Mouse (Mus musculus) MEL (cell line): ENCODE measurements around the gene Spsb1. TPM values are rescaled to one million over a fixed set of nuclear protein-coding genes. Genes with fewer than 3 reads are reported as not detected.

Experiments
- DNase-seq: peaks from one replicate; pipeline ENCODE4 v3.0.0; 2011; ENCODE audit warnings: low read depth, low spot score
- H3K27ac ChIP-seq: 2 replicates; pipeline ENCODE4 v1.5.1; 2012; ENCODE audit warnings: low read depth, mild to moderate bottlenecking, control low read depth, low read length, moderate library complexity; ENCODE audit not compliant: control insufficient read depth
- H3K27me3 ChIP-seq, 2 experiments: fragments of 150-350 bp in 1 of 2; sonication (generic) in 1 of 2; 2 replicates each; pipeline ENCODE4 v1.6.1; 2012; ENCODE audit warnings: low read length in 2 of 2, mild to moderate bottlenecking in 2 of 2, improper control_type of control experiment in 1 of 2, moderate library complexity in 1 of 2; ENCODE audit not compliant: insufficient read depth in 2 of 2, control insufficient read depth in 1 of 2
- H3K36me3 ChIP-seq, 2 experiments: 2 replicates each; pipeline ENCODE4 v1.6.1; 2012 to 2014; ENCODE audit warnings: low read length in 2 of 2, improper control_type of control experiment in 1 of 2, inconsistent platforms in 1 of 2, mild to moderate bottlenecking in 1 of 2; ENCODE audit not compliant: insufficient read depth in 2 of 2, control insufficient read depth in 1 of 2
- H3K4me1 ChIP-seq, 2 experiments: fragments of 150-350 bp in 1 of 2; sonication (generic) in 1 of 2; 2 replicates each; pipeline ENCODE4 v1.6.1; 2012; ENCODE audit warnings: low read length in 2 of 2, improper control_type of control experiment in 1 of 2, mild to moderate bottlenecking in 1 of 2; ENCODE audit not compliant: insufficient read depth in 2 of 2, control insufficient read depth in 1 of 2
- H3K4me3 ChIP-seq, 2 experiments: fragments of 150-350 bp in 1 of 2; sonication (generic) in 1 of 2; 2 replicates each; pipeline ENCODE4 v1.5.1; 2012; ENCODE audit warnings: low read depth in 2 of 2, low read length in 2 of 2, mild to moderate bottlenecking in 2 of 2, moderate library complexity in 2 of 2, control low read depth in 1 of 2, improper control_type of control experiment in 1 of 2; ENCODE audit not compliant: control insufficient read depth in 1 of 2, insufficient read depth in 1 of 2
- H3K79me2 ChIP-seq: 2 replicates; pipeline ENCODE4 v1.6.1; 2012; ENCODE audit warnings: mild to moderate bottlenecking, low read length, moderate library complexity; ENCODE audit not compliant: control insufficient read depth, poor library complexity, insufficient read depth
- H3K9ac ChIP-seq: 2 replicates; pipeline ENCODE4 v1.6.1; 2012; ENCODE audit warnings: low read depth, mild to moderate bottlenecking, control low read depth, low read length, moderate library complexity; ENCODE audit not compliant: control insufficient read depth, poor library complexity, severe bottlenecking
- H3K9me3 ChIP-seq: fragments of 150-350 bp; sonication (generic); replicated peaks from 2 replicates; pipeline ENCODE4 v1.6.1; 2012; ENCODE audit warnings: mild to moderate bottlenecking, low read length, improper control_type of control experiment, moderate library complexity; ENCODE audit not compliant: insufficient read depth
- BHLHE40 ChIP-seq: IDR thresholded peaks from 2 replicates; pipeline ENCODE4 v1.6.1; 2012; ENCODE audit warnings: low read depth, mild to moderate bottlenecking, inconsistent platforms, low read length, improper control_type of control experiment, borderline replicate concordance
- CHD1 ChIP-seq: IDR thresholded peaks from 2 replicates; pipeline ENCODE4 v1.6.1; 2012; ENCODE audit warnings: low read depth, mild to moderate bottlenecking, inconsistent platforms, low read length, improper control_type of control experiment
- ELF1 ChIP-seq: IDR thresholded peaks from 2 replicates; pipeline ENCODE4 v1.6.1; 2014; ENCODE audit warnings: low read depth, mild to moderate bottlenecking, inconsistent platforms, low read length, improper control_type of control experiment, moderate library complexity
- GABPA ChIP-seq: IDR thresholded peaks from 2 replicates; pipeline ENCODE4 v1.6.1; 2012; ENCODE audit warnings: low read depth, mild to moderate bottlenecking, inconsistent platforms, low read length, improper control_type of control experiment, moderate library complexity
- HCFC1 ChIP-seq: IDR thresholded peaks from 2 replicates; pipeline ENCODE4 v1.6.1; 2012; ENCODE audit warnings: low read depth, mild to moderate bottlenecking, inconsistent platforms, low read length, improper control_type of control experiment, moderate library complexity
- MAX ChIP-seq: IDR thresholded peaks from 2 replicates; pipeline ENCODE4 v1.6.1; 2011; ENCODE audit warnings: low read length, improper control_type of control experiment
- MAZ ChIP-seq: IDR thresholded peaks from 2 replicates; pipeline ENCODE4 v1.6.1; 2012; ENCODE audit warnings: low read depth, mild to moderate bottlenecking, inconsistent platforms, low read length, improper control_type of control experiment
- MYB ChIP-seq: IDR thresholded peaks from 2 replicates; pipeline ENCODE4 v1.6.1; 2011; ENCODE audit warnings: mild to moderate bottlenecking, low read depth, low read length, improper control_type of control experiment
- NRF1 ChIP-seq: IDR thresholded peaks from 2 replicates; pipeline ENCODE4 v1.6.1; 2014; ENCODE audit warnings: low read depth, mild to moderate bottlenecking, inconsistent platforms, low read length, improper control_type of control experiment, moderate library complexity; ENCODE audit not compliant: poor library complexity, insufficient read depth, severe bottlenecking
- POLR2AphosphoS2 ChIP-seq: IDR thresholded peaks from 2 replicates; pipeline ENCODE4 v1.6.1; 2011; ENCODE audit warnings: low read length, improper control_type of control experiment
- POLR2AphosphoS5 ChIP-seq: IDR thresholded peaks from 2 replicates; pipeline ENCODE4 v1.6.1; 2012; ENCODE audit warnings: low read depth, borderline replicate concordance, mild to moderate bottlenecking, inconsistent platforms, low read length, moderate library complexity, mixed read lengths
- RAD21 ChIP-seq: IDR thresholded peaks from 2 replicates; pipeline ENCODE4 v1.6.1; 2011; ENCODE audit warnings: mild to moderate bottlenecking, low read depth, low read length, improper control_type of control experiment
- RCOR1 ChIP-seq: IDR thresholded peaks from 2 replicates; pipeline ENCODE4 v1.6.1; 2012; ENCODE audit warnings: low read depth, mild to moderate bottlenecking, inconsistent platforms, low read length, improper control_type of control experiment
- SIN3A ChIP-seq: IDR thresholded peaks from 2 replicates; pipeline ENCODE4 v1.6.1; 2012; ENCODE audit warnings: low read length, improper control_type of control experiment, inconsistent platforms
- TAL1 ChIP-seq: IDR thresholded peaks from 2 replicates; pipeline ENCODE4 v1.6.1; 2012; ENCODE audit warnings: mild to moderate bottlenecking, inconsistent platforms, low read length, moderate library complexity, mixed read lengths
- USF1 ChIP-seq: IDR thresholded peaks from 2 replicates; pipeline ENCODE4 v1.6.1; 2014; ENCODE audit warnings: low read depth, mild to moderate bottlenecking, inconsistent platforms, low read length, improper control_type of control experiment, moderate library complexity
- USF2 ChIP-seq, 2 experiments: IDR thresholded peaks; 2 replicates each; pipeline ENCODE4 v1.6.1; 2011 to 2012; ENCODE audit warnings: improper control_type of control experiment in 2 of 2, low read length in 2 of 2, borderline replicate concordance in 1 of 2, inconsistent platforms in 1 of 2, low read depth in 1 of 2, mild to moderate bottlenecking in 1 of 2; ENCODE audit not compliant: insufficient read depth in 1 of 2
- ZC3H11A ChIP-seq: IDR thresholded peaks from 2 replicates; pipeline ENCODE4 v1.6.1; 2012; ENCODE audit warnings: low read depth, mild to moderate bottlenecking, inconsistent platforms, low read length, improper control_type of control experiment
- ZMIZ1 ChIP-seq: IDR thresholded peaks from 2 replicates; pipeline ENCODE4 v1.6.1; 2012; ENCODE audit warnings: low read depth, mild to moderate bottlenecking, inconsistent platforms, low read length, improper control_type of control experiment, moderate library complexity
- polyA plus RNA-seq, 2 experiments: library from polyadenylated mRNA; stranded (reverse) in 1 of 2; unstranded in 1 of 2; fragments of >175 nt in 1 of 2; fragments of >200 nt in 1 of 2; gene quantifications; 2 replicates each; pipeline versions ENCODE4 v1.2.1 to v1.2.4; 2012; ENCODE audit warnings: low replicate concordance in 2 of 2, low read depth in 1 of 2; ENCODE audit not compliant: insufficient read length in 2 of 2, insufficient read depth in 1 of 2, missing spikeins in 1 of 2
- total RNA-seq: library from RNA; depleted of rRNA; stranded (reverse); fragments of 300-350 nt; gene quantifications from 2 replicates; pipeline ENCODE4 v1.2.3, GENCODE M21; 2012

The Spsb1 gene
- total and polyA plus RNA-seq, 3 experiments: 0.12 to 0.25 TPM; not detected in 1

DNA sequence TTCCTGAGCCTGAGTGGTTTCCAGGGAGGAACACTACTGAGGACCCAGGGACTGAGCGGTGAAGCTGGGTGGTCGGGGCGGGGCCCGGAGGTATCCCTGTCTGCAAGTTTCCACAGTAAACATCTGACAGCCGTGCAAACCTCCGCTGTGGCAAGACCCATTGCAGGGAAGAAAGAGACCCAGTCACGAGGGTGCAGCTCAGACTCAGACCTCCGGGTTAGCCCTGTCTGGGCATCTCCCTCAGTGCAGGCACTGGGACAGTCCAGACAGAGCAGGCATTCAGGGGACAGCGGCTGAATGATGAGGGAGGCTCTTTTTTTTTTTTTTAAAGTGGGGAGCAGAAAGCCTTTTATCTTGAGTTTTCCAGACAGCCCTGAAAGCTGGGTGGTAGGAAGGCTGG, 9.6 kb downstream of the Spsb1 start:
- TF ChIP-seq POLR2AphosphoS2: no peak
- no peak for TF ChIP-seq TAL1
- TF ChIP-seq NRF1: no peak
- TF ChIP-seq RAD21: no peak
- TF ChIP-seq SIN3A: no peak
- TF ChIP-seq MAX: no peak
- no peak for TF ChIP-seq USF2 (IDR thresholded peaks at IDR 0.05; ENCODE audit: borderline replicate concordance in 1 of 2, insufficient read depth in 1 of 2, low read depth in 1 of 2, low read length in 2 of 2)
- TF ChIP-seq MYB: no peak
- no peak for TF ChIP-seq MAZ
- no peak for TF ChIP-seq ELF1
- no peak for TF ChIP-seq CHD1
- no peak overlapping the region for H3K9ac ChIP-seq
- H3K79me2 ChIP-seq: no peaks in the 10 kb centered on the region
- H3K27ac ChIP-seq: no peak overlapping the region
- H3K9me3 ChIP-seq: no peaks in the 10 kb centered on the region
- no peak overlapping the region for H3K4me3 ChIP-seq
- H3K36me3 ChIP-seq: no peaks in the 10 kb centered on the region
- peaks cover 3 to 5% of the 10 kb centered on the region in 2 experiments; a peak in 3 of 4 replicates for H3K27me3 ChIP-seq
- 0 out of 4 replicates have a peak, but pooled peaks cover 0 to 7% of the 10 kb centered on the region in 2 experiments for H3K4me1 ChIP-seq
- no peak for DNase-seq

DNA sequence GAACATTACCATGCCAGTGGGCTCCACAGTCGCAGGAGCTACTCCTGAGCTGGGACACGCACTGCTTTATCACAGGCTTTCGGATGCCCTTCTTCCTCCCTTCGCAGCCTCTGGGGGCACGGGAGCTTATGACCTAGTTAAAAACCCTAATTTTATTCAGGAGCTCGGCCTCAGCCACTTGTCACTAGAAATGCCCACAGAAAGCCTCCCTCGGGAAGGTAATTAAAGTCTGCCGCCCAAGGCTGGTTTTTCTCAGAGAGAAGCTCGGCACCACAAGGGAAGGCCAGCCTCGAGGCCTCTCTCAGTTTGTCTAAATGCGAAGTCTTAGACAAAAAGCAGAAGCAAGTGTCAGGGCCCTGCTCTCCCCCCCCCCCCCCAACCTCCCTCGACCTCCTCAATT, 10.6 kb downstream of the Spsb1 start:
- DNase-seq: peak; percentile 26
- TF ChIP-seq HCFC1: no peak
- TF ChIP-seq POLR2AphosphoS5: no peak
- no peak for TF ChIP-seq MAX
- TF ChIP-seq GABPA: no peak
- TF ChIP-seq BHLHE40: no peak
- no peak for TF ChIP-seq ZC3H11A
- no peak for TF ChIP-seq ZMIZ1
- TF ChIP-seq USF1: no peak
- no peak for TF ChIP-seq NRF1
- TF ChIP-seq USF2 (IDR thresholded peaks at IDR 0.05; ENCODE audit: borderline replicate concordance in 1 of 2, insufficient read depth in 1 of 2, low read depth in 1 of 2, low read length in 2 of 2): no peak
- no peak for TF ChIP-seq TAL1
- no peak for TF ChIP-seq RCOR1

More for the DNA sequence above, 10.6 kb downstream of the Spsb1 start:
- Histone ChIP-seq H3K27ac (no peak overlapping the region), H3K9me3 (no peaks in the 10 kb centered on the region), H3K79me2 (no peaks in the 10 kb centered on the region), H3K4me1 (0 out of 4 replicates have a peak, but pooled peaks cover 0 to 7% of the 10 kb centered on the region in 2 experiments), H3K27me3 (peaks cover 3 to 5% of the 10 kb centered on the region in 2 experiments; a peak in 3 of 4 replicates), H3K36me3 (no peaks in the 10 kb centered on the region), H3K9ac (peak overlapping the region; percentile 31), H3K4me3 (peak overlapping the region in 1 of 2 experiments; percentile 18; a peak in 2 of 4 replicates)
